Mouse (Mus musculus) heart, embryonic 11.5 days (tissue): Measurements from ENCODE around the gene Elavl4. TPM values are rescaled to one million over a fixed set of nuclear protein-coding genes. Genes with fewer than 3 reads are reported as not detected.

Experiments
- ATAC-seq: fragments of 200-750 bp; cut with Nextera tagmentation; replicated peaks from 2 replicates; pipeline ENCODE4 v1.8.0; 2017; ENCODE audit warnings: moderate library complexity; ENCODE audit not compliant: insufficient number of reproducible peaks, low FRiP score, low TSS enrichment
- H3K27ac ChIP-seq: fragments of 300-500 bp; sonication (generic); 2 replicates; pipeline ENCODE4 v1.5.1; 2014; ENCODE audit warnings: mild to moderate bottlenecking, low read depth, low read length
- H3K27me3 ChIP-seq: fragments of 300-500 bp; sonication (generic); 2 replicates; pipeline ENCODE4 v1.6.1; 2014; ENCODE audit warnings: mild to moderate bottlenecking, low read length, mixed read lengths; ENCODE audit not compliant: control insufficient read depth, insufficient read depth
- H3K36me3 ChIP-seq: fragments of 300-500 bp; sonication (generic); 2 replicates; pipeline ENCODE4 v1.6.1; 2014; ENCODE audit warnings: mild to moderate bottlenecking, low read length, moderate library complexity, mixed read lengths; ENCODE audit not compliant: control insufficient read depth, insufficient read depth
- H3K4me1 ChIP-seq: fragments of 300-500 bp; sonication (generic); 2 replicates; pipeline ENCODE4 v1.6.1; 2014; ENCODE audit warnings: low read length; ENCODE audit not compliant: control insufficient read depth, insufficient read depth
- H3K4me2 ChIP-seq: fragments of 300-500 bp; sonication (generic); 2 replicates; pipeline ENCODE4 v1.6.1; 2014; ENCODE audit warnings: mild to moderate bottlenecking, moderate library complexity
- H3K4me3 ChIP-seq: fragments of 300-500 bp; sonication (generic); 2 replicates; pipeline ENCODE4 v1.5.1; 2014; ENCODE audit warnings: low read depth, low read length
- H3K9ac ChIP-seq: fragments of 300-500 bp; sonication (generic); 2 replicates; pipeline ENCODE4 v1.6.1; 2014; ENCODE audit warnings: mild to moderate bottlenecking, low read depth, low read length, moderate library complexity
- H3K9me3 ChIP-seq: fragments of 300-500 bp; sonication (generic); replicated peaks from 2 replicates; pipeline ENCODE4 v1.6.1; 2016; ENCODE audit warnings: low read length; ENCODE audit not compliant: control insufficient read depth
- WGBS: fragments of 180-500 bp; shearing (Covaris S2); extraction: QIAGEN DNeasy Blood & Tissue Kit; methylation state at CpG from one replicate; pipeline ENCODE4 v1.1.7; 2014; ENCODE audit not compliant: insufficient replicate concordance; 5-methylcytosine and 5-hydroxymethylcytosine counted together
- polyA plus RNA-seq: library from polyadenylated mRNA; unstranded; fragments of >200 nt; fragmentation: Nextera tagmentation; extraction: Ambion mirVana; gene quantifications from 2 replicates; pipeline ENCODE4 v1.2.1, GENCODE M21; 2014

Elavl4 gene
- polyA plus RNA-seq, 1 experiment from 2014 or later = 7.7 TPM

GRCm38 (mm10) chr4:110250055-110250454 is 101.7 kb downstream of the Elavl4 start:
- H3K4me1 ChIP-seq = no peaks in the 10 kb centered on the region
- no peak for ATAC-seq
- H3K27me3 ChIP-seq = no peaks in the 10 kb centered on the region
- no peak overlapping the region for H3K4me3 ChIP-seq
- H3K9ac ChIP-seq = no peak overlapping the region
- 66% methylated on average over 3 of the region's 3 CpGs for WGBS
- no peaks in the 10 kb centered on the region for H3K9me3 ChIP-seq
- H3K27ac ChIP-seq = no peak overlapping the region
- no peaks in the 10 kb centered on the region for H3K36me3 ChIP-seq
- no peak overlapping the region for H3K4me2 ChIP-seq

GRCm38 (mm10) chr4:110242879-110243278 is 108.8 kb downstream of the Elavl4 start:
- no peak for ATAC-seq
- no peaks in the 10 kb centered on the region for H3K36me3 ChIP-seq
- no peak overlapping the region for H3K9ac ChIP-seq
- H3K4me1 ChIP-seq = no peaks in the 10 kb centered on the region
- no peak overlapping the region for H3K27ac ChIP-seq
- H3K4me3 ChIP-seq = no peak overlapping the region
- no peak overlapping the region for H3K4me2 ChIP-seq
- no peaks in the 10 kb centered on the region for H3K27me3 ChIP-seq
- H3K9me3 ChIP-seq = no peaks in the 10 kb centered on the region

- H3K9me3 ChIP-seq = no peaks in the 10 kb centered on the region
- no peak for ATAC-seq
Observed at GRCm38 (mm10) chr4:110234554-110234953, 117.2 kb downstream of the Elavl4 start.

GRCm38 (mm10) chr4:110232327-110232726 is 119.4 kb downstream of the Elavl4 start:
- Histone ChIP-seq H3K27me3 (no peaks in the 10 kb centered on the region), H3K4me2 (no peak overlapping the region), H3K27ac (no peak overlapping the region), H3K9me3 (no peaks in the 10 kb centered on the region), H3K4me3 (no peak overlapping the region), H3K36me3 (no peaks in the 10 kb centered on the region), H3K4me1 (peaks cover 8% of the 10 kb centered on the region), H3K9ac (no peak overlapping the region)
- ATAC-seq = no peak
- WGBS = 54% methylated on average over 3 of the region's 3 CpGs

More at GRCm38 (mm10) chr4:110234554-110234953, 117.2 kb downstream of the Elavl4 start:
- no peaks in the 10 kb centered on the region for H3K36me3 ChIP-seq
- no peak overlapping the region for H3K9ac ChIP-seq
- 0 out of 2 replicates have a peak, but pooled peaks cover 5% of the 10 kb centered on the region for H3K4me1 ChIP-seq
- H3K4me3 ChIP-seq = no peak overlapping the region
- no peaks in the 10 kb centered on the region for H3K27me3 ChIP-seq
- H3K4me2 ChIP-seq = no peak overlapping the region
- WGBS = 72% methylated on average over 1 of the region's 1 CpGs
- no peak overlapping the region for H3K27ac ChIP-seq

GRCm38 (mm10) chr4:110231799-110232198 is 119.9 kb downstream of the Elavl4 start:
- no peaks in the 10 kb centered on the region for H3K27me3 ChIP-seq
- H3K4me2 ChIP-seq = no peak overlapping the region
- H3K27ac ChIP-seq = no peak overlapping the region
- H3K4me1 ChIP-seq = peaks cover 13% of the 10 kb centered on the region
- WGBS = 64% methylated on average over 4 of the region's 4 CpGs
- H3K9me3 ChIP-seq = no peaks in the 10 kb centered on the region
- no peaks in the 10 kb centered on the region for H3K36me3 ChIP-seq
- no peak overlapping the region for H3K4me3 ChIP-seq
- H3K9ac ChIP-seq = no peak overlapping the region
- no peak for ATAC-seq

DNA sequence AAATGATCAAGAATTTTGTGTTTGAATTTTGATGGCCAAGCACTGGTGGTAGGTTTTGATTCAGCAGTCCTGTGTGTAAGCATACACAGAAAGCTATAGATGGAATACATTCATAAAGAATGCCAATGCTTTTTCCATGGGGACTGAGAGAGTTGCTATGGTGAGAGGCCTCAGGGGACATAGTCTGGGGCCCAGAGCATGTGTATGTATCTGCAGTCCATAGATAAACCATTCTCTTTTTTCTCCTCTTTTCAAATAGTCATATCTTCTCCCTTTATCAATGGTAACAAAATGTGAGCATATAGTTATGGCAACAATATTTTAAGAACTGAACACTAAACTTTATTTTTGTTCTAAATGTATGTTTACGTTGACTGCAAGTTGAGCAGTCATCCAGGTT is 122.1 kb downstream of the Elavl4 start:
- Histone ChIP-seq H3K4me3 (no peak overlapping the region), H3K4me1 (peaks cover 14% of the 10 kb centered on the region), H3K36me3 (no peaks in the 10 kb centered on the region), H3K27ac (no peak overlapping the region), H3K9ac (no peak overlapping the region), H3K27me3 (no peaks in the 10 kb centered on the region), H3K9me3 (no peaks in the 10 kb centered on the region), H3K4me2 (no peak overlapping the region)
- ATAC-seq = no peak
- WGBS = 90% methylated on average over 1 of the region's 1 CpGs

GRCm38 (mm10) chr4:110229238-110229637 is 122.5 kb downstream of the Elavl4 start:
- no peaks in the 10 kb centered on the region for H3K27me3 ChIP-seq
- H3K36me3 ChIP-seq = no peaks in the 10 kb centered on the region
- no peak overlapping the region for H3K27ac ChIP-seq

GRCm38 (mm10) chr4:110227621-110228031 is 124.1 kb downstream of the Elavl4 start:
- Histone ChIP-seq H3K4me3 (no peak overlapping the region), H3K36me3 (no peaks in the 10 kb centered on the region), H3K4me2 (no peak overlapping the region), H3K9me3 (no peaks in the 10 kb centered on the region), H3K9ac (no peak overlapping the region), H3K4me1 (peaks cover 16% of the 10 kb centered on the region), H3K27me3 (no peaks in the 10 kb centered on the region), H3K27ac (no peak overlapping the region)
- ATAC-seq = no peak
- WGBS = 49% methylated on average over 8 of the region's 8 CpGs

More at GRCm38 (mm10) chr4:110229238-110229637, 122.5 kb downstream of the Elavl4 start:
- Histone ChIP-seq H3K9ac (no peak overlapping the region), H3K4me1 (peaks cover 14% of the 10 kb centered on the region), H3K4me2 (no peak overlapping the region), H3K4me3 (no peak overlapping the region), H3K9me3 (no peaks in the 10 kb centered on the region)
- ATAC-seq = no peak

GRCm38 (mm10) chr4:110225492-110225891 is 126.2 kb downstream of the Elavl4 start:
- 79% methylated on average over 10 of the region's 10 CpGs for WGBS
- H3K36me3 ChIP-seq = no peaks in the 10 kb centered on the region
- H3K27ac ChIP-seq = no peak overlapping the region
- H3K27me3 ChIP-seq = no peaks in the 10 kb centered on the region
- no peak for ATAC-seq
- H3K4me1 ChIP-seq = peaks cover 21% of the 10 kb centered on the region
- H3K9me3 ChIP-seq = no peaks in the 10 kb centered on the region
- H3K4me2 ChIP-seq = no peak overlapping the region
- no peak overlapping the region for H3K4me3 ChIP-seq
- H3K9ac ChIP-seq = no peak overlapping the region
